Mouse (Mus musculus) brain, adult 2 months (tissue): ENCODE results near the gene Gdf10.

Experiments
- DNase-seq: peaks from one replicate; pipeline ENCODE4 v3.0.0; 2011; ENCODE audit warnings: low read depth, low spot score

The Gdf10 gene

DNA sequence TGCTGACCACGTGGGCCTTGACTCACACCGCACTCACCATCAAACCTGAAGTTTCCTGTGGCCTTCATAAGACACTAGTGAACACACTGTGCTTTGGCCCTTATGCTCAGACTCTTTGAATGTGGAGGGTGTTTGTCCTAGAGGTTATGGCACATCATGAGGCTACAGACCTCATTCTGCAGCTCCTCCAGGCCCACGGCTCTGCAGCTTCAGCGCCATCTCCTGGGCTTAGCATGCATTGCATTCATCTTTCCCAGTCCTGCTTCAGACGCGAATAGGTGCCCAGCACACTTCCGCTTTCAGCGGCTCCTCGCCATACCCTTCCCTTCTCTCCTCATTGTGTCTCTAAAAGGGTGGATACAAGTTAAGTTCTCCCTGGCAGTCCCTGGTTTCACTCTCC, 15.7 kb downstream of the Gdf10 start:
- peak; percentile 83 for DNase-seq

DNA sequence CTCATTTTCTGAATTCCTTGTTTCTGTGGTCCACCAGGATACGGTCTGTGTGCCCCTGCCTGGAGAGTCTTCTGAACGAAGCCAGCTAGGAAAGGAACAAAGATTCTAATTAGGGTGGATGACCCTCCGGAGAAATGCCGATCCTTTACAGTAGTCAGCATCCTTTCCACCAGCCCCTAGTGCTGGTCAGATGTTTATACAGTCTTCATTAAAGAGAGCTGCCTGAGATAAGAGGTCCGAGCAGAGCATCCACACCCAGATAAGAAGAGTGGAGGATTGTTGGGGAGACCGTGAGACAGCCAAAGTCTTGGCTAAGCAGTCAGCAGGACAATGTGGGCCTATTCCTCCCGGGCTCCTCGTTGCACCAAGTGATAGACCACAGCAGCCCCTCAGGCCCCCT, 17.4 kb downstream of the Gdf10 start, which contains the start of gene Gdf2:
Gene Gdf2, plus strand, starts transcription at position 301 of the 400 bp plus-strand sequence.
- no peak for DNase-seq

DNA sequence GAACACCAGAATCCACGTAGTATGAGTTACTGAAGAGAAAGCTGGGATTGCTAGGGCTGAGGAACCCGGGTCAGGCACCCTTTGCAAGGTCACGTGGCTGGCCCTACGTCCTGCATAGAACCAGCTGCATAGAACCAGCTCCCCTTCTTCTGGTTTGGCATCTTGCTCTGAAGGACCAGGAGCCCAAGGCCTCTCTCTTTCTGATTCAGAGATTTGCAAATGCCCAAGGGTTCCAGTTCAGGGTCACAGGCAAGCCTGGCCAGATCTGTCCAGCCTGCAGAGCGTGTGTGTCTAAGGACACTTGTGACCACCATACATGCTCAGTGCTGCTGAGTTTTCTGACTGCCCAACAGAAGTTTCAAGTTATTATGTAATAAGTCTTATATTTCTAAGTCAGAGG, 18.8 kb downstream of the Gdf10 start:
- DNase-seq: no peak

DNA sequence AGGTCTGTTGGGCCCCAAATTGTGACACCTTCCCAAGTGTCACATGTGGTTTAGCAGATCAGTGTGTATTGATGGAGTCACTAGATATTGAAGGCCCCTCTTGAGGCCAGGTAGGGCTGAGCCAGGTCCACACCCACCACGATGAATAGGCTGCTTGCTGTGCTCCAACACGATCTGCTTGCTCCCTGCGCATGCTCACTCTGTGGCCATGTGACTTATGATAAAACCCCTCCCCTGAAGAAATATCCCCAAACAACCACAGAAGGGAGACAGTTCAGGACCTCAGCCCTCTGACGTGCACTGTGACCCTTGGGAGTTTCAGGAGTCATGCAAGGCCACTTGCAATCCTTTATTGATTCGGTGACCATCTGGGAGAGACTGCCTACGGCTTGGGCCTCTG, 22.7 kb downstream of the Gdf10 start:
- no peak for DNase-seq

DNA sequence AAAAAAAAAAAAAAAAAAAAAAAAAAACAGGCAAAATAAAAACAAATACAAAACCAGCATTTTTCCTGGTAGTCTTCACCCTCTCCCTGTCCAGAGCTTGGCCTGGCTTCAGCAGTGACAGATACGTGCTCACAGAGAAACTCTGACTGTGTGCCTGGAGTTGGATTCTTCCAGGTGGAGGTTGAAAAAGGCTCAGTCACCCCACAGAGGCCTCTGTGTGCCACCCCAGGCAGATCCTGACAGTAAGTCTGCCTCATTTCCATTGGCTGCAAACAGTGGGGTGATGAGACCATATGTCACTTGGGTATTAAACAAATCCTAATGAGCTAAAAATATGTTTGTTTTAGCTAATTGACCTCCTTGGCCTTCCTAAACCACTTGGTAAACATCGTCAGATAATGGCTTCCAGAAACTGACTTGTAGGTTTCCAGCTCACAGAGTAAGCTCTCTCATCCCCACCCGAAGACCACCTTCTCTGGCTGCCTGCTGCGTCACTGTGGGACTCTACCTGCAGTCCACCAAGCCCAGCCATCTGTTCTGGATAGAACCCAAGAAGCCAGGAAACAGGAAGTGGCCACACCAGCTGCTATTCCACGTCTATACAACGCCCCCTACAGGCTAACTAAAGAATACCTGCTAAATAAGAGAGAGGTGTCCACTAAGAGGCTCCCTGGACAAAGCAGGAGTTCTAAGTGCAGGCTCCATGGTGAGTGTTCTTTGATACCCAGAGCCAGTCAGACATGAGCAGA, 29.0 kb downstream of the Gdf10 start:
- peak; percentile 69 for DNase-seq

DNA sequence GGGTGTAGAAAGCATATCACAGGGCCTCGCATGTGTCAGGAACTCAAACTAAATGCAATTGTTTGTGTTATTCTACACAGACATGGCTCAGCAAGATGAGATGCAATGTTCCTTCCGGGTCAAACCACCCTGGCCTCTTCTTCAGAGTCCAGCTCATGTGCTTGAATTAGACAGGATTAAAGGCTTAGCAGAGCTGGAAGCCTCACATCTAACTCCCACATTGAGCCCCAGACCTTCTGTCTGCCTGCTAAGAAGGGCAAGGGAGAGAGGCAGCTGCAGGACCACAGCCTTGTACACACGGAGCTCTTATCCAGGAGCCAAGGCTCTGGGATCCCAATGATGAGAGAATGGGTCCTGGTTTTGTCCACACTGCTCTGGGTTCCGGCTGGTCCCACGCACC, 30.4 kb downstream of the Gdf10 start, which contains the start of gene Rbp3:
Gene Rbp3, plus strand, starts transcription at position 243 of the 400 bp plus-strand sequence.
- DNase-seq: no peak

DNA sequence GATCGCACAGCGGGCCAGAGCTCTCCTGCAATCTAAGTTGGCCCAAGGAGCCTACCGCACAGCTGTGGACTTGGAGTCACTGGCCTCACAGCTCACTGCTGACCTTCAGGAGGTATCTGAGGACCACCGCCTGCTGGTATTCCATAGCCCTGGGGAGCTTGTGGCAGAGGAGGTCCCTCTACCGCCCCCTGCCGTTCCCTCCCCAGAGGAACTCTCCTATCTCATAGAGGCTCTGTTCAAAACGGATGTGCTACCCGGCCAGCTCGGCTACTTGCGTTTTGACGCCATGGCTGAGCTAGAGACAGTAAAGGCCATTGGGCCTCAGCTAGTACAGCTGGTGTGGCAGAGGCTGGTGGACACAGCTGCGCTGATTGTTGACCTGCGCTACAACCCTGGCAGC, 32.7 kb downstream of the Gdf10 start:
- no peak for DNase-seq

DNA sequence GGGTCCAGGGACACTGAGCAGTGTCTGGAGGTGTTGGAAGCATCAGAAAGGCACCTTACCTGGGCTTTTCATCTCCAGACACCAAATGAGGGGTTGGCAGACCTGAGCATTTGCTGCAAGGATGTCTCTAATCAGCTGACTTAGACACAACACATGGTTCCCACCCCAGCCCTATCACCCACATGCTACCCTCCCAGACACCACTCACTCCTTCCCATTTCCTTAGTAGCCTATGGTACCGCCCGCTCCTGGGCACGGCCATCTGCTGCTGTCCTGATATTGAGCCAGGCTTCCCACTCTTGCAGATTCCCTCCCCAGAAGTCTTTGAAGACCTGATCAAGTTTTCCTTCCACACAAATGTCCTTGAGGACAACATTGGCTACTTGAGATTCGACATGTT, 34.8 kb downstream of the Gdf10 start:
- DNase-seq: peak; percentile 52

DNA sequence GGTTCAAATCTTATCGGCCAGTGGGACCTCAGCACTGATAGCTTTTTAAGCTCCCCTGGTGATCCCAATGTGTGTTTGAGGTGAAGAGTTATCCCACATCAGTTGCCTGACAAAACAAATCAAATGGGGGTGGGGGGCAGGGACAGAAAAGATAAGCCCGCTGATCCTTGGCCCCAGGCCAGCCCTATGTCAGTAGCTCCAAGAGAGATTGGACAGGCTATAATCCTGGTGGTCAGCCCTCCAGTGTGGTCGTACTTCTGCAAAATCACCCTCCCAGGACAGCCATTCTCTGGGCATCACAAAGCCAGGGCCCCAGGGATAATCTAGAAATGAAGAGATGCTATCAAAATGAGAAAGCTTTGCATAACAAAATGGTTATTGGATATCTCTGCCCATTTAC, 35.5 kb downstream of the Gdf10 start:
- DNase-seq: no peak

DNA sequence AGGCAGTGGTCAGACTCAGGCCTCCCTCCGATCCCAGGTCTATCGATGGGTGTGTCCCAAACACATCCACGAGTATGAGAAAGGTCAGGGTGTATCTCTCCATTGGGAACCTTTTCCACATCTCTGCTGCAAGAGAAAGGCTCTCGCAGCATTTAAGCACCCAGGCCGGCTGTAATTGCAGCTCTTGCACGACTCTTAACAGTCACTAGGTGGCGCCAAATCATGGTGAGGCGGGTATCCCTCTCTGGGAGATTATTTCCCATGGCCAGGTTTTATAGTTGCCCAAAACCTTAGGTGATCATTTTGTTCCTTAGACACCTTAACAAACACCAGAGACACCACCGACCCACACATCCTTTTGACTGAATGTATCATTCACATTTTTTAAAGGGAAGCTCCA, 36.0 kb downstream of the Gdf10 start:
- DNase-seq: peak; percentile 77

DNA sequence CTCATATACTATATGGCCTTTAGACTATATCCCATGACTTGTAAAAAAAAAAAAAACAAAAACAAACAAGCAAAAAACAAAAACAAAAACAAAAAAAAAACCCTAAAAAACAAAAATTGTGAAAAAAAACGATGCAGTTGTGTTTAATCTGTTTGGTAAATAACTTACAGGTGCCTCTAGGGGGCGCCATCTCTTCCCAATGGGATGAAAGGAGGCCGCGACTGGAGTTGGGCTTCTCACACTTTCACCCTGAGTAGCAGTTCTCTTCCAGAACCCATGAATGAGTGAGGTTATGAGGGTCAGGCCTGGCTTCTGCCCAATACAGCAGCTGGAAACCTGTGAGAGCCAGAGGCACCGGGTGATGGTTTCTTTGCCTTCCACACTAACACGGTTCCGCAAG, 42.3 kb downstream of the Gdf10 start:
- no peak for DNase-seq

DNA sequence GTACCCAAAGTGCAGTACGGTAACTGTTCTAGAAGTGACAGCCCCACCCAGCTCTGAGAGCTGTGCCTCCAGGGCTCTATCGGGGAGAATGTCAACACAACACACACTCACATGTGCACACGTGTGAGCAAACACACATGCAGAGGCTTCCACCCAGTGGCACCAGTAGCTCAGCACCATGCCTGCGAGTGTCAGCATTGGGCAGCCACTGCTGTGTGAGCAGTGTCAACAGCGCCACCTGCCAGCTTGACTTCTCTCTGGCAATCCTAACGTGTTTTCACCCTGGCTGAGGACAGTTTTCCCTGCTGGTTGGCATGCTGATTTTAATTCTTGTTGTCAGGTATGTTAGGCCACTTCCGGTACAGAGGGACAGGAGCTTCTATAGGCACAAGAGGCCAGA, 49.3 kb downstream of the Gdf10 start:
- peak; percentile 57 for DNase-seq

DNA sequence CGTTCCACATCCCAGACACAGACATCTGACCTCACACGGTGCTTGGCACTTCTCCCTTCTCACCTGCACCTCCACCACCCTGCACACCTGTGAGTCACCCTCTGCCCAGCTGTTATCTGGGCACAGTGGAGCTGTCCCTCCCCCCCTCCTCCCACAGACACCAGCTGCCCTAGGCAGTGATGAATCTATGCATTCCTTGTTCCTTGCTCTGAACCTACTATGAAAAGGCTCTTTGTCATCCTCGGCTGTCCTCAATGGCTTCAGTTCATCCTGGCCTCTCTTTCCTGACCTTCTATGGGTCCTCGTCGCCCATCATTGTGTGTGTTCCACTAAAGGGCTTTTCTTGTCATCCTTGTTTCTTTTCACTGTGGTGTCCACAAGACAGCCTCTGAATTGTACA, 51.4 kb downstream of the Gdf10 start:
- DNase-seq: peak; percentile 88

DNA sequence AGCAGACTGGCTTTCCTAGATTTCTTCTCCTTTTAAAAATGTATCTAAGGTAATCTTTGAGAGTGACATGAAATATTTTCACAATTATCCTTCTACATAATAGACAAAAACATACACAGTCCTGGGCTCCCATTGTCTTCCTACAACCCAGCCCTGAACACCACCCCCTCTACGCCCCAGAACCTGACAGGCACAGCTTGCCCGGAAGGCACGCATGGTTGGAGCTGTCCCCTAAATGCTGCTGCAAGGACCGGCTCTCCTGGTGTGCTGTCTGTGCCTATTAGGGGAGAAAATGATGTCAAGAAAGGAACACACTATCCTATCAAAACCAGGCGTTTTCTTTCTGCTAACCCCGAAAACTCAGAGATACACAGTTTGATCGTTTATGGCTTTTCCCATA, 54.4 kb downstream of the Gdf10 start:
- no peak for DNase-seq

DNA sequence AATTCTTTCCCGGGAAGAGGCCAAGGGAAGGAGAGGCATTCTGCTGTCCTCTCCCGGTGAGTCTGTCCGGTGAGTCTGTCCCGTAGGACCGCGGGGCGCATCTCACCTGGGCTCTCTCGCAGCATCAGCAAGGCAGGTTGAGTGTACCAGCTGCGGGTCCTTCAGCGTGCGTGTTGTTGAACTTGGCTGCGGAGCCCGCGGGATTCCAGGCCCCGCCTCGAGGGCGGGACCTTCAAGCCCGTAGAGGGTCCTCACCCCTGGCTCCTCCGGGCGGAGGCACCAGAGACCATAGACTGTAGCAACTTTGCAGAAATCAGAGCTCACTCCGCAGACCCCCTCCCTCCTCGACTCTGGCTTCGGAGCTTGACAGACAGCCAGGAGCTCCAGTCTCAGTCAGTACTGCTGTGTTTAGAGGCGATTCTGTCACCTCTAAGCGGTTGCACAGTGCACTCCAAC, 55.2 kb downstream of the Gdf10 start, which contains the start of gene Zfp488:
Gene Zfp488, minus strand, starts transcription at position 161 of the 456 bp plus-strand sequence.
- peak; percentile 30 for DNase-seq
